Mouse (Mus musculus) C2C12 (cell line): ENCODE data around the gene Csmd2.

Experiments used
- CEBPB ChIP-seq: IDR thresholded peaks from one replicate; pipeline ENCODE4 v1.6.1; 2011; ENCODE audit warnings: low read depth, mild to moderate bottlenecking, control low read depth, moderate library complexity
- CTCF ChIP-seq: IDR thresholded peaks from one replicate; pipeline ENCODE4 v1.5.1; 2011; ENCODE audit not compliant: control insufficient read depth, insufficient read depth, insufficient read length
- FOSL1 ChIP-seq: IDR thresholded peaks from one replicate; pipeline ENCODE4 v1.8.0; 2011; ENCODE audit warnings: mild to moderate bottlenecking, low read length; ENCODE audit not compliant: poor library complexity, insufficient read depth, severe bottlenecking
- MAX ChIP-seq: IDR thresholded peaks from one replicate; pipeline ENCODE4 v1.6.1; 2011; ENCODE audit warnings: mild to moderate bottlenecking, control low read depth
- MYOG ChIP-seq: IDR thresholded peaks from one replicate; pipeline ENCODE4 v1.6.1; 2011; ENCODE audit not compliant: control insufficient read depth, insufficient read length; ENCODE audit errors: extremely low read depth
- USF1 ChIP-seq: IDR thresholded peaks from one replicate; pipeline ENCODE4 v1.6.1; 2011; ENCODE audit warnings: low read depth, mild to moderate bottlenecking, control low read depth, moderate library complexity

- TF ChIP-seq CTCF: no peak
- TF ChIP-seq MYOG: no peak
- TF ChIP-seq FOSL1: no peak
- no peak for TF ChIP-seq MAX
- TF ChIP-seq USF1: no peak
- TF ChIP-seq CEBPB: no peak
Observed at GRCm38 (mm10) chr4:128378946-128379345, 391.3 kb downstream of the Csmd2 start.
